Mouse (Mus musculus) left cerebral cortex, postnatal 4 days (tissue): ENCODE data around the gene Ranbp1. TPM values are rescaled to one million over a fixed set of nuclear protein-coding genes. Genes with fewer than 3 reads are reported as not detected.

Source experiments
- DNase-seq: peaks from one replicate; pipeline ENCODE4 v3.0.0-alpha.2; 2022
- intact Hi-C: fragments of 180-260 bp; cut with DNase I; formaldehyde crosslinking; loops from one replicate; pipeline ENCODE4 v1.15.1; 2025
- total RNA-seq, 2 experiments: library from RNA; stranded (reverse); gene quantifications; 2 replicates each; pipeline ENCODE4 v1.2.3; 2021

Ranbp1 gene
- total RNA-seq, 2 experiments from 2014 or later: 158 to 160 TPM

- intact Hi-C loops: no loop called here
These were observed 13.0 kb downstream of the Ranbp1 start for GRCm38 (mm10) chr16:18235389-18236065.

GRCm38 (mm10) chr16:18234671-18235388, 13.7 kb downstream of the Ranbp1 start, which contains the start of gene Zdhhc8:
TSS of gene Zdhhc8 (minus strand) at chr16:18235136.
- intact Hi-C loops: no loop called here

More at GRCm38 (mm10) chr16:18235389-18236065, 13.0 kb downstream of the Ranbp1 start:
- peak; percentile 73 for DNase-seq

GRCm38 (mm10) chr16:18233919-18234670, 14.4 kb downstream of the Ranbp1 start:
- DNase-seq: no peak
- intact Hi-C loops: no loop called here

More at GRCm38 (mm10) chr16:18234671-18235388, 13.7 kb downstream of the Ranbp1 start, which contains the start of gene Zdhhc8:
- peak; percentile 77 for DNase-seq

GRCm38 (mm10) chr16:18233451-18233850, 15.1 kb downstream of the Ranbp1 start:
- intact Hi-C loops: no loop called here
- no peak for DNase-seq

- no peak for DNase-seq
- intact Hi-C loops: no loop called here
These were observed 17.1 kb downstream of the Ranbp1 start for GRCm38 (mm10) chr16:18231451-18231850.

- no peak for DNase-seq
- intact Hi-C loops: no loop called here
These were observed 17.5 kb downstream of the Ranbp1 start for GRCm38 (mm10) chr16:18231047-18231446.

GRCm38 (mm10) chr16:18230617-18231016, 17.9 kb downstream of the Ranbp1 start:
- intact Hi-C loops: no loop called here

GRCm38 (mm10) chr16:18229622-18230021, 18.9 kb downstream of the Ranbp1 start:
- intact Hi-C loops: no loop called here
- DNase-seq: no peak

More at GRCm38 (mm10) chr16:18230617-18231016, 17.9 kb downstream of the Ranbp1 start:
- no peak for DNase-seq

- intact Hi-C loops: no loop called here
- DNase-seq: peak; percentile 66
These were observed 19.7 kb downstream of the Ranbp1 start for GRCm38 (mm10) chr16:18228856-18229255.

GRCm38 (mm10) chr16:18227897-18228422, 20.6 kb downstream of the Ranbp1 start:
- intact Hi-C loops: no loop called here
- DNase-seq: no peak

GRCm38 (mm10) chr16:18227187-18227586, 21.3 kb downstream of the Ranbp1 start:
- DNase-seq: no peak
- intact Hi-C loops: no loop called here

GRCm38 (mm10) chr16:18222188-18222587, 26.3 kb downstream of the Ranbp1 start:
- intact Hi-C loops: no loop called here
- DNase-seq: no peak

GRCm38 (mm10) chr16:18221543-18221898, 27.0 kb downstream of the Ranbp1 start:
- intact Hi-C loops: no loop called here
- DNase-seq: no peak

- no peak for DNase-seq
- intact Hi-C loops: no loop called here
These were observed 27.5 kb downstream of the Ranbp1 start for GRCm38 (mm10) chr16:18220856-18221542.

GRCm38 (mm10) chr16:18220001-18220400, 28.5 kb downstream of the Ranbp1 start:
- intact Hi-C loops: no loop called here
- DNase-seq: no peak

GRCm38 (mm10) chr16:18218580-18218996, 29.9 kb downstream of the Ranbp1 start:
- intact Hi-C loops: loop anchor here (10.0 kb wide), 1 partner anchor 294 kb away; the partner anchor contains the start of gene Slc25a1
- DNase-seq: no peak

- no peak for DNase-seq
- intact Hi-C loops: loop anchor here (10.0 kb wide), 1 partner anchor 293 kb away; the partner anchor contains the start of gene Slc25a1
These were observed 31.0 kb downstream of the Ranbp1 start, which contains the start of gene Ccdc188 for GRCm38 (mm10) chr16:18217579-18217978. TSS of gene Ccdc188 (plus strand) at chr16:18217879.

- no peak for DNase-seq
- intact Hi-C loops: loop anchor here (5.0 to 10.0 kb wide), 4 partner anchors 88 to 290 kb away; partner anchors contain the start of genes Dgcr6, Rtn4r and Slc25a1
These were observed 33.7 kb downstream of the Ranbp1 start for GRCm38 (mm10) chr16:18214858-18215257.

GRCm38 (mm10) chr16:18213689-18214088, 34.8 kb downstream of the Ranbp1 start:
- DNase-seq: peak; percentile 91
- intact Hi-C loops: loop anchor here (5.0 to 10.0 kb wide), 4 partner anchors 86 to 289 kb away; partner anchors contain the start of genes Dgcr6, Rtn4r and Slc25a1
